Mouse (Mus musculus): ENCODE data around the gene Fam234b. TPM values are rescaled to one million over a fixed set of nuclear protein-coding genes. Genes with fewer than 3 reads are reported as not detected.

Fam234b gene
- total RNA-seq, 2 experiments from 2014 or later: 157 to 166 TPM

GRCm38 (mm10) chr6:135273066-135273465, 75.3 kb downstream of the Fam234b start:
- DNase-seq: no peak

GRCm38 (mm10) chr6:135275231-135275630, 77.5 kb downstream of the Fam234b start:
- DNase-seq: no peak

- DNase-seq: no peak
These were observed 78.9 kb downstream of the Fam234b start for GRCm38 (mm10) chr6:135276474-135277295.

- DNase-seq: no peak
These were observed 80.5 kb downstream of the Fam234b start for GRCm38 (mm10) chr6:135278302-135278701.

GRCm38 (mm10) chr6:135279286-135279685, 81.5 kb downstream of the Fam234b start:
- DNase-seq: no peak

- no peak for DNase-seq
These were observed 82.1 kb downstream of the Fam234b start for GRCm38 (mm10) chr6:135279856-135280255.

GRCm38 (mm10) chr6:135292391-135292790, 94.6 kb downstream of the Fam234b start:
- DNase-seq: no peak

- no peak for DNase-seq
These were observed 96.4 kb downstream of the Fam234b start for GRCm38 (mm10) chr6:135294150-135294549.

Other genes with a start within 250 kb of the Fam234b start
- 1 to 10 TPM; 3.1 to 3.4 TPM for gene Apold1, start 216.3 kb upstream of the Fam234b start, total RNA-seq (2021)
- gene Ddx47, start 186.4 kb upstream of the Fam234b start, total RNA-seq (2021): 10 to 100 TPM; 51.6 to 58.1 TPM
- gene Gprc5a, start 132.3 kb upstream of the Fam234b start, total RNA-seq (2021): under 1 TPM; 0.15 to 0.40 TPM
- not detected for gene Gprc5d, start 79.7 kb upstream of the Fam234b start, total RNA-seq (2021)
- gene Hebp1, start within 50 bp of the Fam234b start, total RNA-seq (2021): 10 to 100 TPM; 74.3 to 79.5 TPM
- under 1 TPM in 1 of 2 experiments, not detected in 1; 0.42 TPM for gene Gsg1, start 56.4 kb downstream of the Fam234b start, total RNA-seq (2021)
- not detected for gene Pbp2, start 112.4 kb downstream of the Fam234b start, total RNA-seq (2021)
- 1 to 10 TPM; 2.1 to 2.5 TPM for gene Emp1, start 164.6 kb downstream of the Fam234b start, total RNA-seq (2021)